Mouse (Mus musculus): ENCODE measurements around the gene Spint2.

Gene Spint2

GRCm38 (mm10) chr7:29303738-29304462 lies 22.2 kb upstream of the Spint2 start, which contains the start of gene Dpf1:
Dpf1 (plus strand) TSS chr7:29303951.
- peak; percentile 54 for DNase-seq (ENCODE audit: low spot score)

DNA sequence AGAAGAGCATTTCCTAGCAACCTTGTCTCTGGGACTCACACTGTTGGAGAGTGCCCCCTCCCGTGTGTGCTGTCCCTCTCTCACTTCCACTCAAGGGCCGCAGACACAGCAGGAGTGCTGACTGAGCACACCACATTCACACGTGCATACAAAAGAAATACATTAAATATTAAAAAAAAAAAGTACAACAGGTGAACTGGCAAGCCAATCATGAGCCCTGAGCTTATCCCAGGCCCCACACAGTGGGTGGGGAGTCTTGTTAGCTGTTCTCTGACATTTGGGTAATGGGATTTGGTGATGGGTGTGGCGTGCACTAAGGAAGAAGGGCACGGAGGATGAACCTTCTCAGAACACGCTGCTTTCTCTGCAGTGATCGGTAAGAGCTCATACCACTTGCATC lies 20.9 kb upstream of the Spint2 start:
- no peak for DNase-seq (ENCODE audit: low spot score)

DNA sequence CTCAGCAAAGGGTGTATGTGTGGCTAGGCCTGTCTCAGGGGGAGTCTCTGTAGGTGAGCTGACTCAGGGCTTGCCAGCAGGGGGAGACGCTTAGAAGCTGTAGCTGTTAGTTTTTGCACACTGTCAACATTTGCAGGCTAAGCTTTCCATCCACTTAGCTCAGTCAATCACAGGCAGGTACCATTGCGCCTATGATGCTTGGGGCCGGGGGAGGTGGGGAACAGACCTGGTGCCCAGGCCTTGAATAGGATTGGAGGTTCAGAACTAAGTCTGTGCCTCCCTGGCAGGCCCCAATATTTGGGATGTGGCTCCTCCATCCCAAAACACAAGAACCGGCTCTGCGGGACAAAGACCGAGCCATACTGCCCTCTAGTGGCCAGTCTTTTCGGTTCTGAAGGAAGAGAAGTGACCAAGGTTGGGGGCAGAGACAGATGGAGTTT lies 19.4 kb upstream of the Spint2 start:
- DNase-seq (ENCODE audit: low spot score), result peak; percentile 75

DNA sequence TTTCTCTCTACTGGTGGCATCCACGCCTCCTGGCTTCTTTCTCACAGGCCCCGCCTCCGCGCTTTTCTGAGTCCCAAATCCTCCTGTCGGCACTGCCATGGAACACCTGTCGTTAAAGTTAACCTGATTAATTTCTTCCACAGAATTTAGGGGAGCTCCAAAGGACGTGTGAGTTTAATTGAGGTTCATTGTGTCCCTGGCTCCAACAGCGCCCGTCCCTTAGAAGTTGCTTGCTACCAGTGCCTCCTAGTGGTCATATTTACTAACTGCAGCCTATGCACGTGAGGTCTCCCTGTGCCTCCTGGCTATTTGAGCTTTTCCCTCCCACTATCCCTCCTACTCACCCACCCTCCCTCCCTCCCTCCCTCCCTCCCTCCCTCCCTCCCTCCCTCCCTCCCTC lies 15.3 kb upstream of the Spint2 start:
- DNase-seq (ENCODE audit: low spot score), result no peak

- no peak for DNase-seq (ENCODE audit: low spot score)
Measured at GRCm38 (mm10) chr7:29295861-29296647, 14.3 kb upstream of the Spint2 start.

DNA sequence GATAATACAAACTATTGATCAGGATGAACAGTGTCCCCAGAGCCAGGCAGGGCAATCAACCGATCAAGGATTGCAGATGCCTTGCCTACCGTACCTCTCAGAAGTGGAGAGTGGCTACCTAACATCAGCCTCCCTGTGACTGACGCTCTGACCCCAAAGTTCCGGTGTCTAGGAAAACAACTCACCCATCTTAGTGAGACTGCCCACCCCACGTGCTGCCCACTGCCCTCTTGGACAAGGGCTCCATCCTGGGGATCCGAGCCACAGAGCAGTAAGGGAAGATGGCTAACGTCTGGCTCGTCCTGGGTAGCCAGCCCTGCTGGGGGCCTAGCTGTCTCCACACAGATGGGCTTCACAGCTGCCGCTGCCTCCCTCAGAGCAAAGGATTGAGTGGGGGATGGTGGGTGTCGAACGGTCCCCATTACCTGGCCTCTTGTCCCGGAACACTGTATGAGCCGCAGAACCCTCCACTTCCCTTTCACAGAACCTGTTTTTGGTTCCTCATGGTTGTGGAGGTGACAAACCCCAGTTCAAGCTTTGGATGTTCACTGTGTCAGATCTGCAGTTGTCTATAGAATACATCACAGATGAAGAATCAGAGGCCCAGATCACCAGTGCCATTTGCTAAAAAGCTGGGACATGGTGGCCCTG lies 12.5 kb upstream of the Spint2 start:
- no peak for DNase-seq (ENCODE audit: low spot score)

DNA sequence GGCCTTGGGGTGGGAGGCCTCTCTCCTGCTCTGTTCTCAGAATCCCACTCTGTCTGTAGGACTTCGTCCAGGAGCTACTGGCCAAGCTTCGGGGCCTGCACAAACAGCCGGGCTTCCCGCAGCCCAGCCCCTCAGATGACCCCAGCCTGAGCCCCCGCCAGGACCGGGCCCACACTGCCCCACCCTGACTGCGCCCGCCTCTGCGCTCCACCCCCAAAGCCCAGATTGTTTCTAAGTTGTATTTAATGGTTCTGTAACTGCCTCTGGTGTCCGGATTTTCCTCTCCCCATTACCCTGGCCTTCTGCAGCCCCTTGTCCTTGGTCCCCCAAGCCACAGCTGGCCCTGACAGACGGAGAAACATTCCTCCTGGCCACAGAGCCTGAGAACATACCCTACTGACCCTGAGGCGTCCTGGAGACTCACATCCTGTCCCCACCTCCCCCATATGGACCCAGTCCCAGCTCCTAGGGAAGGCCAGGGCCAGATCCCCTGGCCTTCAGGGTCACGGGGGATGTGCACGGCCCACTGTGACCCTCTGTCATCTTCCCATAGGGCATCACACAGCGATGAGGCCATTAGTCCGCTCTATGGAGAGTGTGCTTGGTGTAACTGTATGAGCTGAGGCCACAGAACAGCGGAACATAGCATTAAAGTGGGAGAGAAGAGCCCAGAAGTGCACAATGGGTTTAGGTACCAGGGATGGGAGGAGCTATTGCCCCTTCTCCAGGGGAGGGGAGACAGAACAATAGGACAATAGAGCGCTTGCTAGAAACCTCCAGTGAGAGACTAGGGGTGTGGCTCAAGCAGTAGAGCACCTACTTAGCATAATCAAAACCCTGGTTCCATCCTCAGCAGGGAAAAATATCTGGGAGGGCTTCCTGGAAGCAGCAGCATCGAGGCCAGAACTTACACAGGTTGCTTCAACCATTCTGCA lies 11.7 kb upstream of the Spint2 start:
- no peak for DNase-seq (ENCODE audit: low spot score)

DNA sequence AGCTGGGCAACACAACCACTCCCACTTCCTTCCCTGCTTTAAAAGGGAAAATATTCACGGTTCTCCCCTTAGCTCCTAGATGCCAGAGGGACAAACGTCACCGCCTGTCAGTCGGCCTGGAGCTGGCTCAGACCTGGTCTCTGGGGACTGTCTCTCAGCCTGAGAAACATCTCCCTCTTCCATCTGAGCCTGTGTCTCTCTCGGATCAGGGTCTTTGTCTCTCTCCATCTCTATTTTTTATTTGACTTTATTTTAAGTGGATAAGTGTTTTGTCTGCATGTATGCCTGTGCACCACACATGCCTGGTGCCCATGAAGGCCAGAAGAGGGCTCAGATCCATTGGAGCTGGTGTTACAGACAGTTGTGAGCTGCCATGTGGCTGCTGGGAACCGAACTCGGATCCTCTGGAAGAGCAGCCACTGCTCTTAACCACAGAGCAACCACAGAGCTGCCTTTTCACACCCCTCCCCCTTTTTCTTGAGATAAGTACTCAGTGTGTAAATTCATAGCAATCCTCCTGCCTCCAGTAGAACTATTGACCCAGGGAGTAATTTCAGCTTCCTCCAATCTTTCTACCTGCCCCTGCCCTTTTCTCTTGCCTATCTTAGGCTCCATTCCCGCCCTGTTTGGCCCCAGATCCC lies 10.9 kb upstream of the Spint2 start:
- no peak for DNase-seq (ENCODE audit: low spot score)

- no peak for DNase-seq (ENCODE audit: low spot score)
Measured at GRCm38 (mm10) chr7:29291616-29292457, 10.1 kb upstream of the Spint2 start.

DNA sequence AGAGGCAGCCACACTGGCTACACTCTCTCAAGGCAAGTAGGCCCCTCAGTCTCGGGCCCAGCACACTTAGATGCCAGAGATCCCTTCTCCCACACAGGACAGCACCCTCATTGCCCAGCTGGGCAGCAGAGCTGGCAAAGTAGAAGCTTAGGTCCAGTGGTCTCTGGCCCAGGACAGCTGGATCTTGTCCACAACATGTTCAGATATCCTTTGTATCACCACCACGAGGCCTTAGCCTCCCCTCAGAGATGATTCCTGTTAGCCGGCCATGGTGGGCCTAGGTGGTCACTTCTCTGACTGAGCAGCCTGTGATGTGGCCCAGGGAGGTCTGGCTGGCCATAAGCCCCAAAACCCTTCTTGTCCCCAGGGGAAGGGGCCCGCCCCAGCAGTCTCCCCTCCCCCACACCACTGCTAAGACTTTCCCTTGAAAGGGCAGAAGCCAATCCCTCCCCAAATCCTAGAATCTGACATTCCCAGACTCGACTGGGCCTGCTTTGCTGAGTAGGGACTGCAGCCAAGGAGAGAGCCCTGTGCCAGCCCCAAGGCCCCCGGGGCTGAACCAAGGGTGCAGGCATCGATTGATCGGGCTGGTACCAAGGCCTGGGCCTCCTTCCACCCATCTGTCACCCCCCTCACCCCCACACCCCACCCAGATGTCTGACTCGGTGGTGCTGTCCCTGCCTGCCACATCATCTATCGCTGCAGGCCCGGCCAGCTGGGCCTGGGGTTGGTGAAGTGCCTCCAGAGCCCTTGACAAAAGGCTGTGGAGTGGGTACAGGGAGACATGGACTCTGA lies 9.2 kb upstream of the Spint2 start:
- DNase-seq (ENCODE audit: low spot score), result no peak

- DNase-seq (ENCODE audit: low spot score), result no peak
Measured at GRCm38 (mm10) chr7:29289856-29290255, 8.1 kb upstream of the Spint2 start.

- peak; percentile 82 for DNase-seq (ENCODE audit: low spot score)
Measured at GRCm38 (mm10) chr7:29288942-29289638, 7.4 kb upstream of the Spint2 start, which contains the start of gene Ppp1r14a. Ppp1r14a (plus strand) TSS chr7:29289308.

DNA sequence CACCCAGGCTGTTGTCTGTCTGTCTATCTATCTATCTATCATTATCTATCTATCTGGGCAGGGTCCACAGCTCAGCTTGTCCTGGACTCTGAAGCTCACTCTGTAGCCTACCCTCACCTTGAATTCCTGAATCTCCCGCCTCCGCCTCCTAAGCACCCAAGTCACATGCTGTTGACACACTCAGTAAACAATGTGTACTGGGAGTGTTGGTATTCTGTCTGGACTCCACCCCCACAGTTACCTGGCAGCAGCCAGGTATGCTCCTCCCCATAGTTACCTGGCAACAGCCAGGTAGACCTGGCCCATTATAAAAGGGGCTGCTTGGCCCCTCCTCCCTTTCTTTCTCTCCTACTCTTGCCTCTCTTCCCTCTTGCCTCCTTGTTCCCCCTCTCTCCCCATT lies 6.4 kb upstream of the Spint2 start:
- no peak for DNase-seq (ENCODE audit: low spot score)

GRCm38 (mm10) chr7:29287481-29287880 lies 5.8 kb upstream of the Spint2 start:
- DNase-seq (ENCODE audit: low spot score), result no peak

- no peak for DNase-seq (ENCODE audit: low spot score)
Measured at GRCm38 (mm10) chr7:29284523-29284922, 2.8 kb upstream of the Spint2 start.

DNA sequence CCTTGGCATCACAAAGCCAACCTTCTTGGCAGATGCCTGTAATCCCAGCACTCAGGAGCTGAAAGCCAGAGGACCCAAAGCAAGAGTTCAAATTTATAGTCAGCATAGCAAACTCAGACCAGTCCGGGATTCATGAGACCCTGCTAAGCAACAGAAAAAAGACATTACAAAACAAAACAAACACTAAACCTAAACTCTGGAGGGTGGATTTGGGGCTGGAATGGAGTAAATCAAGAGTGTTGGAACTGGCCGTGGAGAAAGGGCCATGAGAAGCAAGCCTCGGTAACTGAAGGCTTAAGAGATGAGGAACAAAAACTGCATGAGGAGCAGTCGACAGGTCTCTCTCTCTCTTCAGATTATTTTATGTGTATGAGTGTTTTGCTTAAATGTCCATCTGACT lies 2.2 kb upstream of the Spint2 start:
- DNase-seq (ENCODE audit: low spot score), result no peak

GRCm38 (mm10) chr7:29282074-29282554 lies 402 bp upstream of the Spint2 start:
- no peak for DNase-seq (ENCODE audit: low spot score)

DNA sequence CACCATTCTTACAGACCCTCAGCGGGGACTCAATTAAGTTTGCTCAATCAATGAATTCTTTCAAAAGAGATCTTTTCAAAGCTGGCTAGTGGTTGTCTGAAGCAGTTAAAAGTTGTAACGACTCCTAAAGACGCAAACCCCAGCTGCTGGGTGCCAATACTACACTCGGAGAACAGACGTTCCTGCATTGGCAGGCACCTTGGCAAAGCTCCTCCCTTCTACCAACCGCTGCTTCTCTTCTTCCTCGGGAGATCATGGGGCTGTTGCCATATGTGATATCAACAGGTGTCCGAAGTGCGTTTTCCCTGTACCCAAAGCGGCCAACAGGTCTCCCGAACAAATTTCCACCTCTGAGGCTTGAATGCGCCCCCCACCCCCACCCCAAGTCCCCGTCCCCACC lies 911 bp downstream of the Spint2 start:
- no peak for DNase-seq (ENCODE audit: low spot score)

- DNase-seq (ENCODE audit: low spot score), result no peak
Measured at GRCm38 (mm10) chr7:29279924-29280323, 1.8 kb downstream of the Spint2 start.

Data from urinary bladder, postnatal 25 days (tissue).